Mouse (Mus musculus) cortical plate, adult 2 months (tissue): Measurements from ENCODE around the gene Vps50.

ENCODE experiments used
- CTCF ChIP-seq: fragments of 200-500 bp; IDR thresholded peaks from 2 replicates; pipeline ENCODE4 v1.5.1; 2011; ENCODE audit warnings: mild to moderate bottlenecking, control low read depth, low read length; ENCODE audit not compliant: insufficient read depth; ENCODE audit errors: extremely low read depth
- POLR2A ChIP-seq: fragments of 200-500 bp; IDR thresholded peaks from 2 replicates; pipeline ENCODE4 v1.6.1; 2011; ENCODE audit warnings: mild to moderate bottlenecking, low read length, control low read depth; ENCODE audit not compliant: insufficient read depth; ENCODE audit errors: extremely low read depth

- TF ChIP-seq CTCF (no peak), POLR2A (no peak)
These were observed 67.5 kb downstream of the Vps50 start for GRCm38 (mm10) chr6:3565667-3566066.
